ENCODE assay signal across 10 mouse cellular contexts in the genomic region with DNA sequence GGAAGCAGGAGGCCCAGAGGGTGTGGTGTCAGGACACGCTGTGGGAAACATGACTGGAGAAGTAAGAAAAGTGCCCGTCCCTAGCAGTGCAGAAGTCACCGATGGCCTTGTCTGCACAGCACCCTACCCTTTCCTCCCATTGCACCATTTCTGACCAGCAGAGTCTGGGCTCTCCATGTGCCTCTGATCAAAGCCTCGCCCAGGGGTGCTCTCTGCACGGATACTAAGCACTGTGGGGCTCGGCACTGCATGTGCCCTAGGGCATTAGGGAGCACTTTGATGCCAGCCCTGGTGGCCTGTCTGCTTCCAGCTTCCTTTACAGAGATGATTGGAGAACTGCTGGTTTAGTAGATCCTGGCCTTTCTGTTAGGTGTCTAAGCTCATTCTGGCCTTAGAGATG. TPM values are rescaled to one million over a fixed set of nuclear protein-coding genes. Genes with fewer than 3 reads are reported as not detected.
DNase-seq lines count a peak whose midpoint lies in the region; ATAC-seq lines count a peak whose summit lies in the region.
"Had no signal": no experiment of that assay in that cellular context is flagged by ENCODE, and none has a peak within 500 bp of the region (broad histone marks: within the 10 kb centered on the region; RNA-seq: fewer than 3 reads in every experiment).

No protein-coding gene starts in this region.

- H3K4me3 ChIP-seq in heart, embryonic 15.5 days, result no peak overlapping the region
- H3K4me3 ChIP-seq: stomach, embryonic 15.5 days had no signal

- no peaks in the 10 kb centered on the region for H3K9me3 ChIP-seq in heart, embryonic 15.5 days (replicated peaks)
- H3K9me3 ChIP-seq: stomach, embryonic 15.5 days had no signal

- WGBS in heart, embryonic 15.5 days, result 77% methylated on average over 6 of the region's 6 CpGs

- H3K4me1 ChIP-seq in heart, embryonic 15.5 days (replicated peaks), result peaks cover 77% of the 10 kb centered on the region
- H3K4me1 ChIP-seq: stomach, embryonic 15.5 days had no signal

- no peaks in the 10 kb centered on the region for H3K27me3 ChIP-seq in heart, embryonic 15.5 days
- H3K27me3 ChIP-seq: stomach, embryonic 15.5 days had no signal

- no peak overlapping the region for H3K4me2 ChIP-seq in heart, embryonic 15.5 days
- H3K4me2 ChIP-seq: stomach, embryonic 15.5 days had no signal

- no peak for ATAC-seq in heart, embryonic 15.5 days (replicated peaks; ENCODE audit: insufficient number of reproducible peaks, insufficient read depth, low FRiP score, low read depth)
- peak; percentile 15 to 18; a peak in 1 of 4 replicates for ATAC-seq in hematopoietic stem cell, adult 5-6 weeks (replicated peaks in 1 of 2; ENCODE audit: insufficient read depth in 1 of 2, low FRiP score in 2 of 2, low TSS enrichment in 1 of 2, low read depth in 1 of 2, poor library complexity in 2 of 2, severe bottlenecking in 2 of 2)
- ATAC-seq: forebrain, embryonic 16.5 days; hindbrain, postnatal 0 days had no signal

- H3K27ac ChIP-seq in heart, embryonic 15.5 days, result peak overlapping the region; percentile 66
- H3K27ac ChIP-seq: hindbrain, postnatal 0 days; stomach, embryonic 15.5 days had no signal

- H3K36me3 ChIP-seq in heart, embryonic 15.5 days, result no peaks in the 10 kb centered on the region
- H3K36me3 ChIP-seq: stomach, embryonic 15.5 days had no signal

- H3K9ac ChIP-seq in heart, embryonic 15.5 days, result peak overlapping the region; percentile 25; the same call in 1 of the 2 replicates
- H3K9ac ChIP-seq: stomach, embryonic 15.5 days had no signal

- no peak for DNase-seq in heart, adult 9 months (ENCODE audit: low spot score in 2 of 2)
- peak; percentile 7 for DNase-seq in lung, postnatal 10 days
- no peak for DNase-seq in lung, postnatal 4 days
- peak; percentile 49 for DNase-seq in thymus, postnatal 36 days
- no peak for DNase-seq in layer of hippocampus, adult 8-10 months (ENCODE audit: low spot score in 2 of 2)

RNA-seq across cellular contexts. Expression of a gene that starts 37.2 kb away (rescaled TPM):
- 3.0 and 8.4 TPM in 2 replicates for polyA plus RNA-seq in heart, embryonic 15.5 days (2015; fragmentation: Nextera tagmentation; extraction: Ambion mirVana)
- total RNA-seq in hematopoietic stem cell, adult 5-6 weeks (2017), result 28.3 and 33.0 TPM in 2 replicates
- total RNA-seq in layer of hippocampus, adult 8-10 months (2022), result 1 to 10 TPM in 3 of 4 experiments, under 1 TPM in 1; 0.73 to 1.6 (median 1.5) TPM

RNA-seq across cellular contexts. Expression of a gene that starts 54.7 kb away (rescaled TPM):
- polyA plus RNA-seq in heart, embryonic 15.5 days (2015; fragmentation: Nextera tagmentation; extraction: Ambion mirVana), result 289 and 356 TPM in 2 replicates
- total RNA-seq in hematopoietic stem cell, adult 5-6 weeks (2017), result 30.6 and 32.9 TPM in 2 replicates
- 10 to 100 TPM; 67.0 to 98.4 (median 83.6) TPM for total RNA-seq in layer of hippocampus, adult 8-10 months (2022)

Comparison
In these comparisons a context has a peak if more than half of its experiments do, and no peak if none do; other contexts are left out.
1. DNase-seq: peak in lung, postnatal 10 days (single experiment) and thymus, postnatal 36 days (2 of 2); none in heart, adult 9 months (0 of 2), lung, postnatal 4 days (0 of 2) and layer of hippocampus, adult 8-10 months (0 of 2).
2. RNA of a gene that starts 37.2 kb away (total RNA-seq): 28.3 to 33.0 TPM in hematopoietic stem cell, adult 5-6 weeks; 0.73 to 1.6 TPM in layer of hippocampus, adult 8-10 months; every median in the first group is over 10 times any median in the second.